Mouse (Mus musculus) megakaryocyte, embryonic 14.5 days (primary cell): ENCODE measurements at regions not wholly inside any gene's neighbourhood (a gene's known extent, or its start where the extent isn't known, plus 50 kb on each side); places are given as distances from the start of the nearest gene placed in this dataset.

Experiments used
- FLI1 ChIP-seq: IDR thresholded peaks from 2 replicates; pipeline ENCODE4 v1.6.1; 2012; ENCODE audit warnings: low read length, inconsistent platforms, mixed read lengths
- GATA1 ChIP-seq: IDR thresholded peaks from 3 replicates; pipeline ENCODE4 v1.6.1; 2012; ENCODE audit warnings: mixed read lengths, low read length, inconsistent platforms, borderline replicate concordance

GRCm38 (mm10) chr10:21711866-21712265, 118.9 kb downstream of the 1700020N01Rik start:
- TF ChIP-seq GATA1 = no peak
- no peak for TF ChIP-seq FLI1
